Comparison of ENCODE assay signal across 7 mouse cellular contexts in the genomic region with DNA sequence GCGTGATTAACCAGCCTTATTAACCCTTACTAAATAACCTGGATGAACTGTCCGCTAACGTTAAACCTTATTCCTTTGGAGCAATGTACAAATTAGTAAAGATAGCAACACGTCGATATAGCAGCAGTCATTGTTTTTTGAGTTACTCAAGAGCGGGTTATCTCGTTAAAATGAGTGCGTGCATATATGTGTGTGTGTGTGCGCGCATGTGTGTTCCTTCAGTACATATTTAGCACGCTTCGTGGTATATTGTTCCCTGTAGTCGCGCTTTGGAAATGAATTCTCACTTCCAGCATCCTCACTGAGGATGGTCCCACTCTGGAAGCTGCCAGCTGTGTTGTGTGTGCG. TPM values are rescaled to one million over a fixed set of nuclear protein-coding genes. Genes with fewer than 3 reads are reported as not detected.
DNase-seq lines count a peak whose midpoint lies in the region; ATAC-seq and TF ChIP-seq lines count a peak whose summit lies in the region.

No protein-coding gene starts in this region.

- H3K4me3 ChIP-seq in lung, postnatal 0 days (ENCODE audit: low read depth, low read length), result peak overlapping the region; percentile 85
- peak overlapping the region; percentile 98 for H3K4me3 ChIP-seq in limb, embryonic 13.5 days
- peak overlapping the region; percentile 99 for H3K4me3 ChIP-seq in stomach, embryonic 14.5 days (ENCODE audit: low read depth, low read length)

- H3K27ac ChIP-seq in lung, postnatal 0 days (ENCODE audit: low read length), result peak overlapping the region; percentile 93
- peak overlapping the region; percentile 83 for H3K27ac ChIP-seq in limb, embryonic 13.5 days
- H3K27ac ChIP-seq in stomach, embryonic 14.5 days (ENCODE audit: low read length), result peak overlapping the region; percentile 91; the same call in 1 of the 2 replicates

- no peak for DNase-seq in lung, postnatal 0 days (ENCODE audit: low spot score)
- no peak for DNase-seq in lung, adult 18-20 months
- DNase-seq in thymus, postnatal 25 days, result no peak
- DNase-seq in cerebellum, adult 8-10 months, result no peak

- no peak for ATAC-seq in lung, postnatal 0 days
- peak; percentile 5 for ATAC-seq in erythroblast, adult 5-6 weeks (replicated peaks; ENCODE audit: low FRiP score, poor library complexity, severe bottlenecking)
- no peak; the same call in 1 of the 2 replicates for ATAC-seq in limb, embryonic 13.5 days (ENCODE audit: low FRiP score, low read depth)
- ATAC-seq in stomach, embryonic 14.5 days (ENCODE audit: insufficient number of reproducible peaks, insufficient read depth, low FRiP score, low read depth), result no peak

- TF ChIP-seq CTCF in lung, postnatal 0 days (IDR thresholded peaks at IDR 0.05), result no peak

- no peaks in the 10 kb centered on the region for H3K9me3 ChIP-seq in lung, postnatal 0 days (ENCODE audit: low read length)
- no peaks in the 10 kb centered on the region for H3K9me3 ChIP-seq in limb, embryonic 13.5 days
- H3K9me3 ChIP-seq in stomach, embryonic 14.5 days (ENCODE audit: control insufficient read depth, low read depth, low read length), result no peaks in the 10 kb centered on the region

- TF ChIP-seq EP300 in lung, postnatal 0 days (IDR thresholded peaks at IDR 0.05), result no peak

- peaks cover 7% of the 10 kb centered on the region; the same call in 1 of the 2 replicates for H3K36me3 ChIP-seq in lung, postnatal 0 days (ENCODE audit: insufficient read depth, low read length)
- peaks cover 50% of the 10 kb centered on the region for H3K36me3 ChIP-seq in limb, embryonic 13.5 days
- H3K36me3 ChIP-seq in stomach, embryonic 14.5 days (ENCODE audit: control insufficient read depth, insufficient read depth, low read length), result peaks cover 28% of the 10 kb centered on the region

- peak overlapping the region; percentile 90 for H3K4me2 ChIP-seq in lung, postnatal 0 days (replicated peaks; ENCODE audit: low read depth, low read length)
- H3K4me2 ChIP-seq in limb, embryonic 13.5 days (replicated peaks), result peak overlapping the region; percentile 97
- peak overlapping the region; percentile 91 for H3K4me2 ChIP-seq in stomach, embryonic 14.5 days (replicated peaks; ENCODE audit: low read depth, low read length)

- peak overlapping the region; percentile 93 for H3K9ac ChIP-seq in lung, postnatal 0 days (replicated peaks; ENCODE audit: low read depth)
- H3K9ac ChIP-seq in limb, embryonic 13.5 days, result peak overlapping the region; percentile 97
- H3K9ac ChIP-seq in stomach, embryonic 14.5 days (replicated peaks; ENCODE audit: low read depth, low read length), result peak overlapping the region; percentile 94

- WGBS in lung, postnatal 0 days, result 4% methylated on average over 15 of the region's 15 CpGs
- 2% methylated on average over 15 of the region's 15 CpGs for WGBS in limb, embryonic 13.5 days
- 5% methylated on average over 15 of the region's 15 CpGs for WGBS in stomach, embryonic 14.5 days

- peaks cover 14% of the 10 kb centered on the region; the same call in 1 of the 2 replicates for H3K4me1 ChIP-seq in lung, postnatal 0 days (ENCODE audit: insufficient read depth, low read depth, low read length)
- H3K4me1 ChIP-seq in limb, embryonic 13.5 days, result peaks cover 32% of the 10 kb centered on the region
- H3K4me1 ChIP-seq in stomach, embryonic 14.5 days (ENCODE audit: control insufficient read depth, insufficient read depth, low read length), result peaks cover 12% of the 10 kb centered on the region

- H3K27me3 ChIP-seq in lung, postnatal 0 days (replicated peaks; ENCODE audit: insufficient read depth, low read length), result no peaks in the 10 kb centered on the region
- no peaks in the 10 kb centered on the region for H3K27me3 ChIP-seq in limb, embryonic 13.5 days
- no peaks in the 10 kb centered on the region for H3K27me3 ChIP-seq in stomach, embryonic 14.5 days (ENCODE audit: control insufficient read depth, insufficient read depth, low read length)

RNA-seq across cellular contexts. Expression of a gene that starts 0.6 kb away (rescaled TPM):
- 47.4 and 49.2 TPM in 2 replicates for polyA plus RNA-seq in lung, postnatal 0 days (2015; fragmentation: Nextera tagmentation; extraction: Ambion mirVana)
- 4.8 and 14.2 TPM in 2 replicates for total RNA-seq in erythroblast, adult 5-6 weeks (2015; ENCODE audit: low replicate concordance)
- total RNA-seq in erythroblast, adult 5-6 weeks (2017; ENCODE audit: low replicate concordance), result 6.4 and 13.0 TPM in 2 replicates
- 91.6 and 93.5 TPM in 2 replicates for polyA plus RNA-seq in limb, embryonic 13.5 days (2015; fragmentation: Nextera tagmentation; extraction: Ambion mirVana)
- 88.8 and 96.0 TPM in 2 replicates for polyA plus RNA-seq in stomach, embryonic 14.5 days (2014; fragmentation: Nextera tagmentation; extraction: Ambion mirVana)

RNA-seq across cellular contexts. Expression of a gene that starts 0.7 kb away (rescaled TPM):
- 6.8 and 8.1 TPM in 2 replicates for polyA plus RNA-seq in lung, postnatal 0 days (2015; fragmentation: Nextera tagmentation; extraction: Ambion mirVana)
- total RNA-seq in erythroblast, adult 5-6 weeks (2015; ENCODE audit: low replicate concordance), result 7.9 and 12.3 TPM in 2 replicates
- total RNA-seq in erythroblast, adult 5-6 weeks (2017; ENCODE audit: low replicate concordance), result 12.8 and 18.4 TPM in 2 replicates
- polyA plus RNA-seq in limb, embryonic 13.5 days (2015; fragmentation: Nextera tagmentation; extraction: Ambion mirVana), result 18.1 and 20.9 TPM in 2 replicates
- 18.6 and 21.2 TPM in 2 replicates for polyA plus RNA-seq in stomach, embryonic 14.5 days (2014; fragmentation: Nextera tagmentation; extraction: Ambion mirVana)

RNA-seq across cellular contexts. Expression of a gene that starts 9.7 kb away (rescaled TPM):
- polyA plus RNA-seq in lung, postnatal 0 days (2015; fragmentation: Nextera tagmentation; extraction: Ambion mirVana), result 74.7 and 78.6 TPM in 2 replicates
- 13.0 and 26.1 TPM in 2 replicates for total RNA-seq in erythroblast, adult 5-6 weeks (2015; ENCODE audit: low replicate concordance)
- total RNA-seq in erythroblast, adult 5-6 weeks (2017; ENCODE audit: low replicate concordance), result 10.3 and 11.9 TPM in 2 replicates
- 18.8 and 19.8 TPM in 2 replicates for polyA plus RNA-seq in limb, embryonic 13.5 days (2015; fragmentation: Nextera tagmentation; extraction: Ambion mirVana)
- 33.4 and 35.1 TPM in 2 replicates for polyA plus RNA-seq in stomach, embryonic 14.5 days (2014; fragmentation: Nextera tagmentation; extraction: Ambion mirVana)

RNA-seq across cellular contexts. Expression of a gene that starts 25.0 kb away (rescaled TPM):
- polyA plus RNA-seq in lung, postnatal 0 days (2015; fragmentation: Nextera tagmentation; extraction: Ambion mirVana), result 18.9 and 19.5 TPM in 2 replicates
- total RNA-seq in erythroblast, adult 5-6 weeks (2015; ENCODE audit: low replicate concordance), result 1.7 and 5.0 TPM in 2 replicates
- 7.4 and 22.4 TPM in 2 replicates for total RNA-seq in erythroblast, adult 5-6 weeks (2017; ENCODE audit: low replicate concordance)
- polyA plus RNA-seq in limb, embryonic 13.5 days (2015; fragmentation: Nextera tagmentation; extraction: Ambion mirVana), result 28.5 and 30.2 TPM in 2 replicates
- 21.5 and 24.3 TPM in 2 replicates for polyA plus RNA-seq in stomach, embryonic 14.5 days (2014; fragmentation: Nextera tagmentation; extraction: Ambion mirVana)

RNA-seq across cellular contexts. Expression of a gene that starts 38.9 kb away (rescaled TPM):
- 38.4 and 44.2 TPM in 2 replicates for polyA plus RNA-seq in lung, postnatal 0 days (2015; fragmentation: Nextera tagmentation; extraction: Ambion mirVana)
- 39.3 and 72.1 TPM in 2 replicates for total RNA-seq in erythroblast, adult 5-6 weeks (2015; ENCODE audit: low replicate concordance)
- 52.1 and 69.3 TPM in 2 replicates for total RNA-seq in erythroblast, adult 5-6 weeks (2017; ENCODE audit: low replicate concordance)
- polyA plus RNA-seq in limb, embryonic 13.5 days (2015; fragmentation: Nextera tagmentation; extraction: Ambion mirVana), result 184 and 186 TPM in 2 replicates
- 162 and 164 TPM in 2 replicates for polyA plus RNA-seq in stomach, embryonic 14.5 days (2014; fragmentation: Nextera tagmentation; extraction: Ambion mirVana)
